Mouse (Mus musculus): ENCODE data around the gene Odf4. TPM values are rescaled to one million over a fixed set of nuclear protein-coding genes. Genes with fewer than 3 reads are reported as not detected.

The Odf4 gene
- not detected in 2 replicates for polyA plus RNA-seq (2012; ENCODE audit: low replicate concordance)

DNA sequence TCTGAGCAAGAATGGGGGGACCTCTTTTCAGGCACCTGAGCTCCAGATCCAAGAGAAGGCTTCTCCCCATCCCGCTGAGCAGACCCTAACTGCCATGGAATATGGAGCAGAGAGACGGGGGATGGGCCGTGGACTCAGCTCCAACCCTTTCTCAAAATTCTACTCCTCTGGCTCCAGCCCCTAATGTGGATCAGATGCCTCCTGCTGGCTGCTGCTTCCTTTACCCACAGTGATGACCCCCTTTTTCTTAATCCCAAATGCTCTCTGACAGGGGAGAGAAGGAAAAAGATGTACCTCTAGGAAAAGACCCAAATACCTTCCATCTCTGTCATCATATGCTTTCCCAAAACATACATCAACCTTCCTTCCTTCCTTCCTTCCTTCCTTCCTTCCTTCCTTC lies at the start of gene Odf4:
Gene Odf4 (minus strand): TSS at position 101 of the 400 bp plus-strand sequence.

DNA sequence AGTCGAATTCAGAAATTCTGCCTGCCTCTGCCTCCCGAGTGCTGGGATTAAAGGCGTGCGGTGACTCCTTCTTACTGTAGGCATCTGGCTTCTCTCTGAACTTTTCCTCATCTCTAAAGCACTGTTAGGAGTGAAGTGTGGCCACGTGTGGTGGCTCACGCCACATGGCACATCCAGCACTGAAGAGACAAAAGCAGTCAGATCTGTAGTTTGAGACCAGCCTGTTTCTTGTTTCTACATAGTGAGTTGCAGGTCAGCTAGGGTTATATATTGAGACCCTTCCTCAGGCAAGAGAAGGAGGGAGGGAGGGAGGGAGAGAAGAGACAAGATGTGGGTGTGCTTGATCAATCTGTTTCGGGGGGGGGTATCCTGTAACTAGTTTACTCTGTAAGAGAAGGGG lies 48.2 kb upstream of the Odf4 start, which contains the start of gene Rangrf:
Gene Rangrf (minus strand): TSS at position 101 of the 400 bp plus-strand sequence.

DNA sequence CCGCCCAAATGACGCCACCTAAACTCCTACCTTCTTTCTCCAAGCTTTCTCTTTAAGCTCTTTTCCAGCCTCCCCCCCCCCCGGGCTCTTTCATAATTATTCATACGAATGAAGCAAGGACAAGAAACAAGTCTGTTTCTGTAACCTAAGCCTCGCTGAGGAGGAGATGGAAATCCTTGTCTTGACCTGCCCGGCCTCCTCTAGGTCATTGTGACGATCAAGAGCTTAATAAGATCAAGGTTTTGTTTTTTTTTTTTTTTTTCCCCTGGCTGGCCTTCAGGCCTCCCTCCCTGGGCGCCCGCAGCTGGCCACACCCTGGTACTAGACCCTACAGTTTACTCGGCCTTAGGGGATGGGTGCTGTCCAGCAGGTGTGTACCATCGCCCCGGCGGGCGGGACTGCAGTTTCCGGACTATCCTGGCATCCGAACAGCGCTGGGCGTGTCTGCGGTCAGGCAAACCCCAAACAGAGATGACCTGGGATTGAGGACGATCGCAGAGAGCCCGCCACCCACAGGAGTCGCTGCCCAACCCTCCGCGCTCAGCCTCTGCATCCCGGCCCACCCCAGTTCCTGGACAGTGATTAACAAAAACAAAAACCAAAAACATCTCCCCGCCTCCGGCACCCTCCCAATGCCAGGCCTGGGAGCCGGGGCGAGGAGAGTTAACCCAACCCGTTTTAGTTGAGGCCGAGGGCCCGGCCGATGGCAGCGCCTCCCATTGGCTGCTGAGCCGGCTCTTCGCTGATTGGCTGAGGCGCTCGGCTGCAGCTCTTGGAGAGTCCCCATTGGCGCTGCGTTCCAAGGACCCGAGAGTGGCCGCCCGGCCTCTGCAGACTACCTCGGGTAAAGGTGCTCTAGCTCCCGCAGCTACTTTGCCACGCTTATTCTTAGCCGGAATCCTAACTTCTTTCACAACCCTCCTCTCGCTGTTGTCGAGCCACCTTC lies 40.7 kb upstream of the Odf4 start, which contains the start of gene Slc25a35:
Gene Slc25a35 (plus strand): TSS at position 795 of the 946 bp plus-strand sequence.

DNA sequence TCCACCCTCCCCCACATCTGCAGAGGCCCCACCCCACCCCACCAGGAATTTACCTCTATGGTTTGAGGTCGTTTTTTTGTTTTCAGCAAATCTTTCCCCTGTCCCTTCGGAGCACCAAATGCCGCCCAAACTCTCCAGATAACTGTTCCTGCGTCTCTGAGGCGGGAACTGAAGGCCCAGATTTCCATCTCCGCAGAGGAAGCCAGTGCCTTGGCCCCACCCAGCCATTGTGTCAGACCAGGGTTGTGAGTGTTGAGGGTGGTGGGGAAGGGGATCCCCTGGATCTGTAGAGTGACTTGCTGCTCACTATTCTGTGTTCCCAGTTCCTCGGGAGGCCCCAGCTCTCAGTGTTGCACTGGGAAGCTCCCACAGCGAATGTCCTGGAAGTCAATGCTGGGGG lies 30.4 kb upstream of the Odf4 start, which contains the start of gene Arhgef15:
Gene Arhgef15 (minus strand): TSS at position 173 of the 400 bp plus-strand sequence.

DNA sequence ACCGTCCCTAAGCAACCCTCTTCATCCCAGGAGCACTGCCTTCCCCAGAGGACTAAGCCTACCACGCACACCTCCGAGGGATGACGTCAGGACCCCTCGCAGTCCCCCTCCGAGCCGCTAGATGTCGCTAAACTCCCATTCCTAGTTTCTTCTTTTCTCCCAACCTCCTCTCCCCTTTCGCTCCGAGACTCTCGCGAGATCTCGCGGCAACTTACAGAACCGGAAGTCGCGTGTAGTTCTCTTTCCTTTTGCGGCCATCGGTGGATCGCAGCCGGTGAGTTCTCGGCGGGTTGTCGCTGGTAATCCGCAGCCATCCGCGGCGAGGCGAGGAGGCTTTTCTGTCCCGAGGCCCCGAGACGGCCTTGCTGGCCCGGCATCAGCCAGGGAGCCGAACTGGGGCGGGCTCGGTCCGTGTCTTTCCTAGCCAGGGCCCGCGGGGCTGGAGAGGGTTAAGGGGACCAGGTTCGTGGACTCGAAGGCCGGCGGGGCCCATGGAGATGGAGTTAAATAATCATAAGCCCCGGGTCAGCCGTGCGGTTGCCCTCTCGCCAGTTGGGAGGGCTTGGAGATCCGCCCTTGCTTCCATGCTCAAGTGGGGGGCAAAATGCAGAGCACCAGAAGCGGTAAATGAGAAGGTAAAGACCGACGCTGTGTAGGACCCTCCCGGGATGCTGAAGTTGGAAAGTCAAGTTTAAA lies 25.4 kb downstream of the Odf4 start, which contains the start of gene Rpl26:
Gene Rpl26 (plus strand): TSS at position 233 of the 696 bp plus-strand sequence.

DNA sequence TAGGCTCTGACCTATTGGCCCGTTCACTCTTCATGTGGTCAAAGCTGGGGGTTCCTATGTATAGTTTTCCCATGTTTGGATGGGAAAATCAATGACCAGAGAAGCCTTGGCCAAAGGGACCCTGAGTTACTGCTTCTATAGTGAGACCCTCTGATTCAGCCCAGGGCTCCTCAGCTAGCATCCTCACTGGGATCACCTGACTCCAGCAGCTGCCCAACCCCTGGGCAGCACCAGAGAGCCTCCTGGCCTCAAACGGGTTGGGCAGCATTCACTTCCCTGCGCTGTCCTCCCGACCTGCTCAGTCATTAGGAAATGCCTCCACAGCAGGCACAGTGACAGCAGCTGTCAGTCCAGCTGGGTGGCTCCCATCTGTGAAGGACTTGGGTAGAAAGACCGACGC lies 38.6 kb downstream of the Odf4 start, which contains the start of gene Rnf222:
Gene Rnf222 (plus strand): TSS at position 301 of the 400 bp plus-strand sequence.

Other genes starting within 250 kb of the Odf4 start
- gene Myh10, start 235.5 kb downstream of the Odf4 start, polyA plus RNA-seq (2012; ENCODE audit: low replicate concordance) = 30.1 and 60.1 TPM in 2 replicates
- 50.9 and 83.2 TPM in 2 replicates for gene Ndel1, start 55.2 kb downstream of the Odf4 start, polyA plus RNA-seq (2012; ENCODE audit: low replicate concordance)
- gene Rnf222, start 38.5 kb downstream of the Odf4 start, polyA plus RNA-seq (2012; ENCODE audit: low replicate concordance) = 0.11 TPM in 1 of 2 replicates, not detected in the other
- 24.0 and 24.7 TPM in 2 replicates for gene Rpl26, start 25.5 kb downstream of the Odf4 start, polyA plus RNA-seq (2012; ENCODE audit: low replicate concordance)
- gene Arhgef15, start 30.4 kb upstream of the Odf4 start, polyA plus RNA-seq (2012; ENCODE audit: low replicate concordance) = 3.3 and 5.0 TPM in 2 replicates
- 2.5 and 3.8 TPM in 2 replicates for gene Slc25a35, start 41.0 kb upstream of the Odf4 start, polyA plus RNA-seq (2012; ENCODE audit: low replicate concordance)
- gene Rangrf, start 48.1 kb upstream of the Odf4 start, polyA plus RNA-seq (2012; ENCODE audit: low replicate concordance) = 7.2 and 18.7 TPM in 2 replicates
- gene Pfas, start 81.4 kb upstream of the Odf4 start, polyA plus RNA-seq (2012; ENCODE audit: low replicate concordance) = 16.5 and 37.1 TPM in 2 replicates
- gene Ctc1, start 88.8 kb upstream of the Odf4 start, polyA plus RNA-seq (2012; ENCODE audit: low replicate concordance) = 21.6 and 80.9 TPM in 2 replicates
- gene Aurkb, start 118.6 kb upstream of the Odf4 start, polyA plus RNA-seq (2012; ENCODE audit: low replicate concordance) = 238 and 240 TPM in 2 replicates
- 21.2 and 47.5 TPM in 2 replicates for gene Borcs6, start 132.6 kb upstream of the Odf4 start, polyA plus RNA-seq (2012; ENCODE audit: low replicate concordance)
- gene Tmem107, start 143.7 kb upstream of the Odf4 start, polyA plus RNA-seq (2012; ENCODE audit: low replicate concordance) = 75.9 and 115 TPM in 2 replicates
- 88.7 and 137 TPM in 2 replicates for gene Vamp2, start 161.4 kb upstream of the Odf4 start, polyA plus RNA-seq (2012; ENCODE audit: low replicate concordance)
- gene Per1, start 168.1 kb upstream of the Odf4 start, polyA plus RNA-seq (2012; ENCODE audit: low replicate concordance) = 33.5 and 34.6 TPM in 2 replicates
- 0.37 TPM in 1 of 2 replicates, not detected in the other for gene Hes7, start 193.3 kb upstream of the Odf4 start, polyA plus RNA-seq (2012; ENCODE audit: low replicate concordance)
- gene 9130213A22Rik, start 195.5 kb upstream of the Odf4 start, polyA plus RNA-seq (2012; ENCODE audit: low replicate concordance) = not detected in 2 replicates
- gene Aloxe3, start 198.8 kb upstream of the Odf4 start, polyA plus RNA-seq (2012; ENCODE audit: low replicate concordance) = not detected in 2 replicates
- gene Alox12b, start 229.9 kb upstream of the Odf4 start, polyA plus RNA-seq (2012; ENCODE audit: low replicate concordance) = not detected in 2 replicates

Data from leukemia stem cell, adult 10-12 weeks (primary cell).